Mouse (Mus musculus) liver (tissue): ENCODE measurements at regions not wholly inside any gene's neighbourhood (a gene's known extent, or its start where the extent isn't known, plus 50 kb on each side); places are given as distances from the start of the nearest gene placed in this dataset.

Experiments used
- DNase-seq: peaks from one replicate; pipeline ENCODE4 v3.0.0-alpha.2; 2020; ENCODE audit warnings: mixed read lengths

DNA sequence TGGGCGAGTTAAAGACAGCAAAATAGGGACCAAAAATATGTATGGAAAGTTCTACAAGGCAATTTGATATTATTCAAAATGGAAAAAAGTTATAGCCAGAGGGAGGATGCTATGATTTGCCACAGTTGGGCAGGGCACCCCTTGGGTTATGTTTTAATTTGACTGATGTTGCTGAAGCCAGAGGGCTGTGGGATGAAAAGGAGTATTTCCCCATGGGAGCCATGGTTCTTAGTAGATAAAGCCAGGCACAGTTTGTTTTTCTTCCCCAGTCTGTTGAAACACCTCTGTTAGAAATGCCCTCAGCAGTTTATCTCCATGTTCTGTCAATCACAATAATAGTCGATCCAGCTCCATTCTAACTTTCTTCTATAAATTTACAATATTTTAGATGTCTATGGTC, 82.6 kb upstream of the Gm11146 start:
- DNase-seq: no peak

DNA sequence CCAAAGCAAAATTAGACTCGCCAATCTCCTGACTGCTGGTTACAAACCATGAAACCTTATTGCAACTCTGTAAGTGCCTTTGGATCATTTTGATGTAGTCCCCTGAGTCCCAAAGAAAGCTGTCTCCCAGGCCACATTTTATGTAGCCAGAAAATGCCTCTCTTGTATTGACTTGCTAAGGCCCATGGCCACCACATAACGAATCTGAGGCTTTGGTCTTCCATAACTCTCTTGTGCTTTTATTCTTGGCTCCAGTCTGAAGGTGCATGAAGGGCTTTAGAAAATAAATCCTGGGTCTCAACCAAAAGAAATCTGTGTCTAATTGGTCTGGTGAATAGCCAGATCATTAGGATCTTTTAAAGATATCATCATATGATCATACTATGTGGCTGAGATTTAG, 77.3 kb upstream of the Gm11146 start:
- no peak for DNase-seq

DNA sequence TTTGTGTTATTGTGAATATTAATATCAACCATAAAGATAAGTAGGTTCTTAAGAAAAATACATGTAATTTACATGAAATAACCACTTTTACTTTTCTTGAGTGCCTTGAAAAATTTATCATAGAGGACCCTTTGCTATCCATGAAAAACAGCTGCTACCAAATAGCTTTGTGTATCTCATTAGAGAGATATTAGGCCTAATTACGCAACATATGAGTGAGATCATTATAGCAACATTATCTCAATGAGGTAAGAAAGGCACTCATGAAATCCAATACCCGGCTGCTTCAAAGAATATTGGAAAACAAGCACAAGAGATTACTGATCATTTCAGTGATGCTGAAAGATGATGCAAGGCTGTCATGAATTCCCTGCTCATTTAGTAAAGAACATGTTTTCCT, 74.9 kb upstream of the Gm11146 start:
- no peak for DNase-seq

DNA sequence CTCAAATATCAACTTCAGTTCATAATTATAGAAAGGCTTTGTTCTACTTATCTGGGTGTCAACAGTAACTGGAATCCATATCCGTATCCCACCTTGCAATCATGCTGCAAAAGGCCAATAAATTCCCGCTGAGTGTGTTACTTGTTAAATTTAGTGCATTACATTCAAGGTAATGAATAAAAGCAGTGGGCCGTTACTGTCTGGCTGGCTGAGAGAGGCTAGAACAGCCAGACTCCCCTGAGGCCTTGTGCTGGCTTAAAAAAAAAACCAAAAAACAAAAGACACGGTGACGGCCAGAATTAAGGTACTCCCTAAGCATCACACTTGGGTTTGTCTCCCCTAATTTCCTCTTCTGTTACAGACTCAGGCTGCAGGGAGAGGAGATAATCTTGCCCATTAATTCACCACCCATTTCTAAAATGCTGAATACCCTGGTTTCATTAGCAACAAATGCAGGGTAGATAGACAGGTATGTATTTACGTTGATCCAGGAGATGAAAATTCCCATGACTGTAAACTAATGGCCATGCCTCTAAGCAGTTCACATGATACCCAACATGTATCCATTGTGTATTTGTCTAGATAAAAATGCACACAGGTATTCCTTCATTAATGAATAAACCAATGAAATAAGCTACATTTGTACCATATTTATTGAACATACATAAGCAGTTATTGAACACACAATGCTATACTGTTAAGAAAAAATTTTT, 74.1 kb upstream of the Gm11146 start:
- DNase-seq: no peak

DNA sequence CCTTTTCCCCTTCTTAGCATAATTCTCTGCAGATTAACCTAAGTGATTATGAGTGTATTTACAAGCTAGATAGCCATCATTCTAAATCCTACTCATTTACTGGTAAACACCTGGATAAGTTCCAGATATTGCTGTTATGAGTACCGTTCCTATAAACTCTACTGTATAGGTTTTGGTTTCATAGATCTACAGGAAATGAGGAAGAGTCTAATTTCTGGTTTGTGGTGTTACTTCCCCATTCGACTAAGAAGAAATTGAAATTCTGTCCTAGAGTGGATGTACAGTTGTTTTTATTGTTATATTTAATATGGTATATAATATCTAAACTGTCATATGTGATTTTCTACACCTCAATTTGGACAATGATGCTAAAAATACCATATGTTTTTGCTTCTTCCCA, 69.4 kb upstream of the Gm11146 start:
- DNase-seq: no peak

DNA sequence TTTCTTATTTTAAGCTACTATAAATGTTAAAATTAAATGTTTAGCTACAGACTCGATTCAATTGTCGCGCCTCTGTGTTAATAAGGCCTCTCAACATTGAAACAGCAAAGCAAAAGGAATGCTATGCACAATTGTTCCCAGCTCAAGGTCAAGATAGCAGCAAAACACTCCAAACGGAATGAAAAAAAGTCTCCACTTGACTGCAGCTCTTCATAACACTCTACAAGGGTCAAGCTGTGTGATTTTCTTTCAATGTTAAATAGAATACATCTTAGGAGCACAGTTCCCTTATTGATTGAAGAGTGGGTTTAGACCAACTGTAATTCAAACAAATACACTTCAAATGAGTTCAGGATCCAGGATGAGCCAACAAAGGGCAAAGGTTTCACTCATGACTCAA, 63.9 kb upstream of the Gm11146 start:
- DNase-seq: no peak

DNA sequence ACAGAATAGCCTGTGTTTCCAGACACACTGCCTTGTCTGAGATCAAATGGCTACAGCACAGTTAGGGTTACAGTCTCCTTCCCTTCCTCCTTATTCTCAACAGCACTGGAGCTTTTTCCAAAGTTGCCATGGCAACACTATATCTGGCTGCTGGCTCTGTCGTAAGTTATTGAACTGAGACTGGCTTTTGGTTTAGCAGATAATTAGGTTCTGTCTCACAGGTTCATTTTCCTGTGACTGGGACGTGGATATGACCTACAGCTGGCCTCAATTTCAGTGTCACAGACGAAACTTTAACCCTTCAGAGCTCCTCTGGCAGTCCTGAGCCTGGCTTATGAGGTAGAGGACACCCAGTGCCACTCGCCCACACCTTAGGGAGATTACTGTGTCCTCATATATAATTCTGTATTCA, 60.2 kb upstream of the Gm11146 start:
- DNase-seq: no peak

DNA sequence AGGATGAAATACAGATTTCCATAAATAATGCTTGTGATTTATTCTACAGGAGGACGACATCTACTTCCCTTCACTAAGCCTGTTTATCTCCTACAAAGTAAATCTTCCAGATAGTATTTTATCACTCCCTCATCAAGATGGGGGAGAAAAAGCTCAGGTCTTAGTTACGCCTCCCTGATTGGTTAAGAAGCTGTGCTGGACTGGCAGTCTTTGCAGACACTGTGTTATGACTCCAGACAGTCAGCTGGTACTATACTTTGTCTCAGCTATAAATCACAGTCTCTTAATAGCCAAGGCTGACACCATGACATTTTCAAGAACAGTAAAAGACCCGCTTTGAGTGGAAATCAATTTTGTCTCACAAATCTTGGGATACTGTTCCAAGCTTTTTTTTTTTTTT, 51.4 kb upstream of the Gm11146 start:
- no peak for DNase-seq
